Mouse (Mus musculus): ENCODE results near the gene Flywch1. TPM values are rescaled to one million over a fixed set of nuclear protein-coding genes. Genes with fewer than 3 reads are reported as not detected.
A peak's percentile ranks its signal among the peaks of the same experiment; 100 is the strongest.
"Not testable (repeated sequence)": the region's sequence is repeated elsewhere in the genome, so short reads cannot be mapped to it uniquely, and the experiment has no call there.

Flywch1 gene
- polyA plus RNA-seq, 2 experiments, result 4.0 to 6.6 TPM

GRCm38 (mm10) chr17:23778447-23778846, 7.0 kb upstream of the Flywch1 start:
- Histone ChIP-seq H3K9ac (replicated peaks) (no peak overlapping the region), H3K4me3 (ENCODE audit: insufficient read depth in 1 of 2, low read depth in 2 of 2, low read length in 2 of 2) (no peak overlapping the region), H3K27ac (no peak overlapping the region), H3K4me2 (ENCODE audit: low read depth) (no peak overlapping the region), H3K9me3 (ENCODE audit: control insufficient read depth, low read length) (no peaks in the 10 kb centered on the region), H3K4me1 (replicated peaks; ENCODE audit: control insufficient read depth in 2 of 2, insufficient read depth in 2 of 2, low read length in 1 of 2) (0 out of 4 replicates have a peak, but pooled peaks cover 0 to 2% of the 10 kb centered on the region in 2 experiments), H3K27me3 (ENCODE audit: control insufficient read depth, insufficient read depth, low read length) (no peaks in the 10 kb centered on the region), H3K36me3 (replicated peaks; ENCODE audit: control insufficient read depth, insufficient read depth, low read depth) (no peaks in the 10 kb centered on the region)
- DNase-seq (ENCODE audit: low read depth in 3 of 3, low spot score in 3 of 3) (no peak), ATAC-seq (ENCODE audit: insufficient read depth) (no peak)
- TF ChIP-seq EP300 (IDR thresholded peaks at IDR 0.05; ENCODE audit: low read depth), result no peak
- TF ChIP-seq CTCF (IDR thresholded peaks at IDR 0.05; ENCODE audit: low read depth), result no peak
- 39% methylated on average over 2 of the region's 2 CpGs for WGBS (ENCODE audit: insufficient replicate concordance)

- TF ChIP-seq CTCF (IDR thresholded peaks at IDR 0.05; ENCODE audit: low read depth), result no peak
- no peak for TF ChIP-seq EP300 (IDR thresholded peaks at IDR 0.05; ENCODE audit: low read depth)
- WGBS (ENCODE audit: insufficient replicate concordance), result 62% methylated on average over 2 of the region's 2 CpGs
- no peak overlapping the region for H3K27ac ChIP-seq
- no peak overlapping the region for H3K4me2 ChIP-seq (ENCODE audit: low read depth)
- no peak overlapping the region for H3K4me3 ChIP-seq (ENCODE audit: insufficient read depth in 1 of 2, low read depth in 2 of 2, low read length in 2 of 2)
- no peak overlapping the region for H3K9ac ChIP-seq (replicated peaks)
- no peaks in the 10 kb centered on the region for H3K36me3 ChIP-seq (replicated peaks; ENCODE audit: control insufficient read depth, insufficient read depth, low read depth)
- H3K27me3 ChIP-seq (ENCODE audit: control insufficient read depth, insufficient read depth, low read length), result no peaks in the 10 kb centered on the region
- ATAC-seq (ENCODE audit: insufficient read depth) (no peak), DNase-seq (ENCODE audit: low read depth in 3 of 3, low spot score in 3 of 3) (no peak)
- 0 out of 4 replicates have a peak, but pooled peaks cover 0 to 2% of the 10 kb centered on the region in 2 experiments for H3K4me1 ChIP-seq (replicated peaks; ENCODE audit: control insufficient read depth in 2 of 2, insufficient read depth in 2 of 2, low read length in 1 of 2)
- no peaks in the 10 kb centered on the region for H3K9me3 ChIP-seq (ENCODE audit: control insufficient read depth, low read length)
These were observed 5.7 kb upstream of the Flywch1 start for GRCm38 (mm10) chr17:23777141-23777540.

GRCm38 (mm10) chr17:23776216-23776615, 4.8 kb upstream of the Flywch1 start:
- ATAC-seq (ENCODE audit: insufficient read depth), result no peak
- Histone ChIP-seq H3K4me3 (ENCODE audit: insufficient read depth in 1 of 2, low read depth in 2 of 2, low read length in 2 of 2) (no peak overlapping the region), H3K36me3 (replicated peaks; ENCODE audit: control insufficient read depth, insufficient read depth, low read depth) (no peaks in the 10 kb centered on the region), H3K4me1 (replicated peaks; ENCODE audit: control insufficient read depth in 2 of 2, insufficient read depth in 2 of 2, low read length in 1 of 2) (peaks cover 2 to 3% of the 10 kb centered on the region in 2 experiments; a peak in 2 of 4 replicates), H3K9me3 (ENCODE audit: control insufficient read depth, low read length) (no peaks in the 10 kb centered on the region), H3K4me2 (ENCODE audit: low read depth) (no peak overlapping the region), H3K27me3 (ENCODE audit: control insufficient read depth, insufficient read depth, low read length) (no peaks in the 10 kb centered on the region), H3K27ac (no peak overlapping the region), H3K9ac (replicated peaks) (no peak overlapping the region)
- WGBS (ENCODE audit: insufficient replicate concordance), result 72% methylated on average over 10 of the region's 10 CpGs
- no peak for TF ChIP-seq CTCF (IDR thresholded peaks at IDR 0.05; ENCODE audit: low read depth)
- no peak for TF ChIP-seq EP300 (IDR thresholded peaks at IDR 0.05; ENCODE audit: low read depth)
- DNase-seq (ENCODE audit: low read depth in 3 of 3, low spot score in 3 of 3), result no peak

DNA sequence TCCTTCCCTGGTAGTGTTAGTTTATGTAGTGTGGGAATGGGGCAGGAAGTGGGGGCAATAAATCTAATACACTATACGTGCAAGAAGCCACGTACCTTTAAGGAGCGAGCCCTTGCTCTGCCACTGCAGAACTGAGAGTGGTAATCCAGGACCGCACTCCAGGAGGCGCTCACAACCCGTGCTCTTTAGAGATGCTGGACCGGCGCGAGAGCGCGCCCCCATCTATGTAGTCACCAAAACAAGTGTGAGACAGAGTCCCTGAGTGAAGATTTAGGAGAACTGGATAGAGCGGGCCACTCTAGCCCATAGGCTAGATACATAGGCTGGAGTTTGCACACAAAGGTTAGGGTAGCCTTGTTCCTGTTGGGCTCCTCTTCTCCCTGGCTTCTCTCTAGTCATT, 2.7 kb upstream of the Flywch1 start:
- Histone ChIP-seq H3K9ac (replicated peaks) (no peak overlapping the region), H3K9me3 (ENCODE audit: control insufficient read depth, low read length) (no peaks in the 10 kb centered on the region), H3K4me2 (ENCODE audit: low read depth) (no peak overlapping the region), H3K4me3 (ENCODE audit: insufficient read depth in 1 of 2, low read depth in 2 of 2, low read length in 2 of 2) (no peak overlapping the region), H3K27me3 (ENCODE audit: control insufficient read depth, insufficient read depth, low read length) (no peaks in the 10 kb centered on the region), H3K27ac (no peak overlapping the region), H3K36me3 (replicated peaks; ENCODE audit: control insufficient read depth, insufficient read depth, low read depth) (no peaks in the 10 kb centered on the region), H3K4me1 (replicated peaks; ENCODE audit: control insufficient read depth in 2 of 2, insufficient read depth in 2 of 2, low read length in 1 of 2) (peaks cover 7 to 9% of the 10 kb centered on the region in 2 experiments)
- ATAC-seq (ENCODE audit: insufficient read depth), result peak; percentile 23
- peak in 1 of 3 experiments; percentile 47 for DNase-seq (ENCODE audit: low read depth in 3 of 3, low spot score in 3 of 3)
- peak; percentile 87 for TF ChIP-seq CTCF (IDR thresholded peaks at IDR 0.05; ENCODE audit: low read depth)
- TF ChIP-seq EP300 (IDR thresholded peaks at IDR 0.05; ENCODE audit: low read depth), result no peak
- WGBS (ENCODE audit: insufficient replicate concordance), result 5% methylated on average over 12 of the region's 12 CpGs

- no peak for TF ChIP-seq EP300 (IDR thresholded peaks at IDR 0.05; ENCODE audit: low read depth)
- no peak for TF ChIP-seq CTCF (IDR thresholded peaks at IDR 0.05; ENCODE audit: low read depth)
- no peaks in the 10 kb centered on the region for H3K27me3 ChIP-seq (ENCODE audit: control insufficient read depth, insufficient read depth, low read length)
- peaks cover 7 to 9% of the 10 kb centered on the region in 2 experiments for H3K4me1 ChIP-seq (replicated peaks; ENCODE audit: control insufficient read depth in 2 of 2, insufficient read depth in 2 of 2, low read length in 1 of 2)
- DNase-seq (ENCODE audit: low read depth in 3 of 3, low spot score in 3 of 3) (no peak), ATAC-seq (ENCODE audit: insufficient read depth) (no peak)
- H3K9me3 ChIP-seq (ENCODE audit: control insufficient read depth, low read length), result no peaks in the 10 kb centered on the region
- H3K36me3 ChIP-seq (replicated peaks; ENCODE audit: control insufficient read depth, insufficient read depth, low read depth), result no peaks in the 10 kb centered on the region
- no peak overlapping the region for H3K4me2 ChIP-seq (ENCODE audit: low read depth)
- H3K4me3 ChIP-seq (ENCODE audit: insufficient read depth in 1 of 2, low read depth in 2 of 2, low read length in 2 of 2), result no peak overlapping the region
- H3K27ac ChIP-seq, result no peak overlapping the region
- WGBS (ENCODE audit: insufficient replicate concordance), result 55% methylated on average over 6 of the region's 6 CpGs
- H3K9ac ChIP-seq (replicated peaks), result no peak overlapping the region
These were observed 2.3 kb upstream of the Flywch1 start for GRCm38 (mm10) chr17:23773676-23774075.

GRCm38 (mm10) chr17:23772219-23772556, 786 bp upstream of the Flywch1 start:
- not testable (repeated sequence) for ATAC-seq (ENCODE audit: insufficient read depth); H3K36me3 ChIP-seq (replicated peaks; ENCODE audit: control insufficient read depth, insufficient read depth, low read depth)
- peak overlapping the region; percentile 91 for H3K4me2 ChIP-seq (ENCODE audit: low read depth)

More at GRCm38 (mm10) chr17:23772219-23772556, 786 bp upstream of the Flywch1 start:
- H3K4me3 ChIP-seq (ENCODE audit: insufficient read depth in 1 of 2, low read depth in 2 of 2, low read length in 2 of 2); H3K9me3 ChIP-seq (ENCODE audit: control insufficient read depth, low read length); H3K27me3 ChIP-seq (ENCODE audit: control insufficient read depth, insufficient read depth, low read length); H3K9ac ChIP-seq (replicated peaks); H3K4me1 ChIP-seq (replicated peaks; ENCODE audit: control insufficient read depth in 2 of 2, insufficient read depth in 2 of 2, low read length in 1 of 2); DNase-seq (ENCODE audit: low read depth in 3 of 3, low spot score in 3 of 3); H3K27ac ChIP-seq: not testable (repeated sequence)
- WGBS (ENCODE audit: insufficient replicate concordance), result 56% methylated on average over 2 of the region's 2 CpGs

Measured in liver, embryonic 14.5 days (tissue).